Mouse (Mus musculus): ENCODE results near the gene Tmem175. TPM values are rescaled to one million over a fixed set of nuclear protein-coding genes. Genes with fewer than 3 reads are reported as not detected.

Tmem175 gene
- 7.4 and 8.8 TPM in 2 replicates for polyA plus RNA-seq (2012; rRNA removed)

DNA sequence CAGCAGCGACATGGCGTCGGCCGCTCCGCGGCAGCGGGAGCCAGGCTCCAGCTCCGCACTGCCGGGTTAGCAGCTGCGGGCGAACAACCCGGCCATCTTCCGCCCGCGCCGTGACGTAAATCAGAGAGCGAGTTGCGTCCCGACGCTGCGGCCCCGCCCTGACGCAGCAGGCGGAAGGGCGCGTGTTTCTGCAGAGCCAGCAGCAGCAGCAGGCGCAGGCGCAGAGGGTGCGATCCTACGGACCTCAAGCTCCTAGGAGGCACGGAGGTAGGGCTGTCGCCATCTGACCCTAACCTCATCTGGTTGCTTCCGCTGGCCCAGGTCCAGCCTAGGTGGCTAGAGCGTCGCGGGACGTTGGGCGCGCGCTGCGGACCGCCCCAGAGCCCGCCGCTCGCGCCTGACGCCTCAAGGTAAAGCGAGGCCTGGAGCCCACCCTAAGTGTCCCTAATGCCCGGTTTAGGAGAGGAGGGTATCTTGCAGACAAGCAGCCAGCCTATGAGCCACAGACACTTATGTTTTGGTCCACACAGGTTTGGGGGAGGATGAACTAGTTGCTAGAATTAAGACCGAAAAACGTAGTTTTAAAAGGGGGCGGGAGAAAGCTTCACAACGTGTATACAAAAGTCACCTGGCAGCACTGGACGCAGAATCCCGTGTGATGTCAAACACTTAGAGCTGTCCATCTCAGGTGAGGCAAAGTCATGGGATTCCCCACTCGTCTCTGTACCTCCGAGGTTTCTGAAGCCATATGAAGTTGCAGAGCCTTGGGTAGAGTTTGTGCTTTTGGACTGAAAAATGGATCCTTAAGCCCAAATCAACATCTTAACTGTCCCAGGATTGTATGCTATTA is at the start of gene Tmem175, which contains the start of gene Gak:
Tmem175 (plus strand) TSS at position 137 of the 850 bp plus-strand sequence.
Gak (minus strand) TSS at position 122 of the 850 bp plus-strand sequence.

DNA sequence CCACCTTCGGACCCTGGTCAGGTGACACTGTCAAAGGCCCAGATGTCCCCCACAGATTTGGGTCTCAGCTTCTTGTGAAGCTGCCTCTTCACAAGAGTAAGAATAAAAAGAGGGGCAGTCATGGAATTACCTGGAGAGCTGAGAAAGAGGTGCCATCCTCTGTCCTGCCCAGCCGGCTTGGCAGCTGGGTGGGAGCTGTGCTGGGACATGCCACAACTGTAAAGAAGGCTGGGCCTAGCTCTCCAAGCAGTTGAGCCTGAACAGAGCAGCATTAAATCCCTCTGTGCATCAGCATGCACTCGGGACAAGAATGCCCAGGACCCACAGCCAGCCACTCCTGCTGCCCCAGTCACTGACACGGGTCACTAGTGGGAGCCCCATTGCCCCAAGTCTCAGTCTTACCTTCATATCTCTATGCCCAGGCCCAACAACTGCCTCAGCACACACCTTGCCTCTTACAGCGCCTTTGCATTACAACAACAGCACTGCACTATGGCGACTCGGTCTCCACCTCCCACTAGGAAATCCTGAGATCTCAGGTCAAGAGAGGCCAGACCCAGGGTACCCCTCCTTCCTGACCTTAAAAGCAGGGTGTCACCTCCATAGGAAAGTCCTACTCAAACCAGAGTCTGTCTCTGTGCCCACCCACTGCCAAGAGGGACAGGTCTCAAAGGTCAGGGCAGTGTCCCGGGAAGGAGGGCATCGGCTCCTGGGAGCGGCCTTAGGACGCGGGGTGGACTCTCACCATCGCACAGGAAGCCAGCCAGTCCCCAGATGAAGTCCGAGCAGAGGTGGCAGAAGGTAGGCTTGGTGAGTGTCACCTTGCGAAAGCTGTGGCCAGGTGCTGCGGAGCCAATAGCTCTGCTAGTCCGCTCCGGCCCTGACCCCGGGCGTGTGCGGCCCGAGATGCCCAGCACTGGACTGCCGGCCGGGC is 30.4 kb downstream of the Tmem175 start, which contains the start of gene Idua:
Idua (plus strand) TSS at position 634 of the 934 bp plus-strand sequence.

DNA sequence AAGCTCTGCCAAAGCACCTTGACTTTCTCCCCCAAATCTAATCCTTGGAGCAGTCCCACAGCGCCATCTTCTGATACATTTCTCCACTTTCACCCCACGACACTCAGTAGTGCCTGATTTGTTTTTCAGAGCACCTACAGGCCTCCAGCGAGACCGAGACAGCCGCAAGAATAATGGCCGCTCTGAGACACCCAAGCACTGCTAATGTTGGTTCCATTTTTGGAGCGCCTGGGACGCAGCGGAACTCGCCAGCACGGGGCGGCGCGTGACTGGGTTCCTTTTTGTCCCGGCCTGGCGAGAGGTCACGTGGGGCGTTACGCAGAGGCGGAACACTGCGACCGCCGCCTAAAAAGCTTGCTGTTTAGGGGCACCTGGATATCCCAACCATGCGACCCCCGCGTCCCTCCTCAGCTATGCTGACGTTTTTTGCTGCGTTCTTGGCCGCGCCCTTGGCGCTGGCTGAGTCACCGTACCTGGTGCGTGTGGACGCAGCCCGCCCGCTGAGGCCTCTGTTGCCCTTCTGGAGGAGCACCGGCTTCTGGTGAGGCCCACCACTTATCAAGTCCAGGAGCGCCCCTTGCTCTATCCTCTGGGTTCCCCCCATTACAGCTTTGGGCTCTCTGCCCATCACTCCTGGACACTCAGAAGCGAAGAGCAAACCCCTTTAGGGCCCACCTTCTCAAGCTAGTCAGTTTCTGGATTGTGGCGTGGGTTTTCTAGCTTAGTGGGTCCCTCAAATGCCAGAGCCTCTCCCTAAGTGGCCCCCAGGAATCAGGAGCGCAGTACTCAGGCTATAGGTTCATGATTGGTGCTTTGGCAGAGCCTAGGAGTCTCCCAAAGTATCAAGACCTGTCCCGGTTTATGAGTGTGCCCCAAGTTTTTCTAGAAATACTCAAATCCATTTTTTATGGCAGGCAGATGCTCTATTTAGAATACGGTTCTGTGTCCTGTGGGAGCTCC is 39.7 kb downstream of the Tmem175 start, which contains the start of gene Dgkq:
Dgkq (minus strand) TSS at position 696 of the 960 bp plus-strand sequence.

DNA sequence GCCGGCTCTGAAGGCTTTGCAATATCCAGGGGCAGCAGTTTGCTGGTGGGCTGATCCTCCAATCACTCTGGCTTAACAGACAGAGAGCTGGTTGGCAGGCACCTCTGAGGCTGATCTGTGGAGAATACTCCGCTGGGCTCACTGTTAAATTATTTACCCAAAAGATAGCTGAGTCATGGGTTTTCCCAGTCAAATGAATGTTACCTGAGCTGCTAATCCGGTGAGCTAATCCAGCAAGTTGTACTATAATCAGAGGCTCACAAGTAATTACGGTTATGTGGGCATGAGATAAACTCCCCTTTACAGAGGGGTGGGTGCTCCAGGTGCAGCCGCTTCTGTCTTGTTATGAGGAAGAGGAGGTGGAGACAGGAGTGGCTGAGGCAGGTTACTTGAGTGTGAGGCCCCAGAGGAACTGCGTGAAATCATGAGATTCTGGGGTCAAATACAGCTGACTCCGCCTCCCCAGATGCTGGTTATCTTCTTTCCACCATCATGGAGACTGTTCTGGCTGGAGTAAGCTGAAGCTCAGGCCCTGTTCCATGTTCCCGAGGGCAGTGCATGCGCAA is 45.8 kb downstream of the Tmem175 start, which contains the start of gene Slc26a1:
Slc26a1 (minus strand) TSS at position 319 of the 566 bp plus-strand sequence.

DNA sequence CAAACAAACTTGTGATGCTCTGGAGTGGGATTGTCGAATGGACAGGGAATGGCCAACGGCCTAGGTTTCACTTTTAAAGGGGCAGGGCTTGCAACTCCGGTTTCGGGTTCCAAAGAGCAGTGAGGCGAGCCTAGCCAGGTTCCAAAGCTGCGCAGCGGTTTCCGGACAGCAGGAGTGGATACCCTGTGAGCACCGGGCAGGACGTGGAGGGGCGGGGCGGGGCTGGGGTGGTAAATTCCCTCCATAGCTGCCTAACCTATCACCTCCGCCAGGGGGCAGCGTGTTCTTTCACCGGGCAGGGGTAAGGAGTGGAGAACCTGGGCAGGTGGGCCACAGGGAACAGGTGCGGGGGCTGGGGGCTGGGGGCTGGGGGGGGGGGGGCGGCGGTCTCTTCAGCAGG is 62.7 kb downstream of the Tmem175 start, which contains the start of gene Fgfrl1:
Fgfrl1 (plus strand) TSS at position 112 of the 400 bp plus-strand sequence.

Other genes starting within 250 kb of the Tmem175 start
- not detected in 2 replicates for gene Pde6b, start 241.4 kb upstream of the Tmem175 start, polyA plus RNA-seq (2012; rRNA removed)
- 101 and 102 TPM in 2 replicates for gene Atp5k, start 195.3 kb upstream of the Tmem175 start, polyA plus RNA-seq (2012; rRNA removed)
- 0.29 and 0.40 TPM in 2 replicates for gene Mfsd7a, start 180.9 kb upstream of the Tmem175 start, polyA plus RNA-seq (2012; rRNA removed)
- 5.2 and 5.4 TPM in 2 replicates for gene Pcgf3, start 168.5 kb upstream of the Tmem175 start, polyA plus RNA-seq (2012; rRNA removed)
- gene Cplx1, start 79.7 kb upstream of the Tmem175 start, polyA plus RNA-seq (2012; rRNA removed) = 0.01 TPM in 2 replicates
- gene Gak, start within 50 bp of the Tmem175 start, polyA plus RNA-seq (2012; rRNA removed) = 19.7 and 21.5 TPM in 2 replicates
- gene Idua, start 30.6 kb downstream of the Tmem175 start, polyA plus RNA-seq (2012; rRNA removed) = 2.4 and 3.3 TPM in 2 replicates
- gene Dgkq, start 39.9 kb downstream of the Tmem175 start, polyA plus RNA-seq (2012; rRNA removed) = 4.6 and 5.9 TPM in 2 replicates
- 11.9 and 13.6 TPM in 2 replicates for gene Slc26a1, start 45.8 kb downstream of the Tmem175 start, polyA plus RNA-seq (2012; rRNA removed)
- 11.8 and 12.3 TPM in 2 replicates for gene Fgfrl1, start 62.6 kb downstream of the Tmem175 start, polyA plus RNA-seq (2012; rRNA removed)
- 3.0 and 3.5 TPM in 2 replicates for gene Rnf212, start 145.2 kb downstream of the Tmem175 start, polyA plus RNA-seq (2012; rRNA removed)
- gene Tmed11, start 165.6 kb downstream of the Tmem175 start, polyA plus RNA-seq (2012; rRNA removed) = not detected in 2 replicates
- not detected in 2 replicates for gene Vmn2r8, start 179.1 kb downstream of the Tmem175 start, polyA plus RNA-seq (2012; rRNA removed)
- gene Vmn2r9, start 222.8 kb downstream of the Tmem175 start, polyA plus RNA-seq (2012; rRNA removed) = not detected in 2 replicates

All from liver, embryonic 14 days (tissue).